Mouse (Mus musculus): Measurements from ENCODE around the gene Dusp13. TPM values are rescaled to one million over a fixed set of nuclear protein-coding genes. Genes with fewer than 3 reads are reported as not detected.

Dusp13 gene
- polyA plus RNA-seq (2015; fragmentation: Nextera tagmentation; extraction: Ambion mirVana), result 0.20 and 1.6 TPM in 2 replicates

- Histone ChIP-seq H3K27me3 (no peaks in the 10 kb centered on the region), H3K27ac (peak within 1 kb of the TSS; percentile 88), H3K4me3 (peak within 1 kb of the TSS; percentile 88), H3K9ac (peak within 1 kb of the TSS; percentile 89), H3K4me1 (0 out of 2 replicates have a peak, but pooled peaks cover 20% of the 10 kb centered on the region), H3K36me3 (no peaks in the 10 kb centered on the region), H3K4me2 (peak within 1 kb of the TSS; percentile 75), H3K9me3 (no peaks in the 10 kb centered on the region)
- WGBS, result under 1% methylated on average over 26 of the region's 26 CpGs
- ATAC-seq (ENCODE audit: insufficient number of reproducible peaks, low FRiP score, low TSS enrichment, low read depth), result peak; percentile 57
These were observed at the start of gene Dusp13 for GRCm38 (mm10) chr14:21750881-21751542. Dusp13 (minus strand) TSS chr14:21751181.

- no peak for ATAC-seq (ENCODE audit: insufficient number of reproducible peaks, low FRiP score, low TSS enrichment, low read depth)
- Histone ChIP-seq H3K36me3 (0 out of 2 replicates have a peak, but pooled peaks cover 10% of the 10 kb centered on the region), H3K4me1 (no peaks in the 10 kb centered on the region), H3K27ac (no peak overlapping the region), H3K9ac (no peak overlapping the region), H3K4me3 (no peak overlapping the region), H3K4me2 (no peak overlapping the region), H3K27me3 (no peaks in the 10 kb centered on the region), H3K9me3 (no peaks in the 10 kb centered on the region)
- WGBS, result 92% methylated on average over 4 of the region's 4 CpGs
These were observed 49.7 kb upstream of the Dusp13 start for GRCm38 (mm10) chr14:21800641-21801040.

GRCm38 (mm10) chr14:21792250-21792649 lies 41.3 kb upstream of the Dusp13 start:
- peaks cover 5% of the 10 kb centered on the region for H3K4me1 ChIP-seq
- H3K27me3 ChIP-seq, result no peaks in the 10 kb centered on the region
- ATAC-seq (ENCODE audit: insufficient number of reproducible peaks, low FRiP score, low TSS enrichment, low read depth), result no peak
- H3K9me3 ChIP-seq, result no peaks in the 10 kb centered on the region
- no peak overlapping the region for H3K4me3 ChIP-seq
- H3K27ac ChIP-seq, result no peak overlapping the region
- 92% methylated on average over 6 of the region's 6 CpGs for WGBS
- H3K36me3 ChIP-seq, result peaks cover 33% of the 10 kb centered on the region; the same call in 1 of the 2 replicates
- no peak overlapping the region for H3K4me2 ChIP-seq
- no peak overlapping the region for H3K9ac ChIP-seq

- peaks cover 34% of the 10 kb centered on the region; the same call in 1 of the 2 replicates for H3K36me3 ChIP-seq
- ATAC-seq (ENCODE audit: insufficient number of reproducible peaks, low FRiP score, low TSS enrichment, low read depth), result no peak
- no peak overlapping the region for H3K9ac ChIP-seq
- H3K4me2 ChIP-seq, result no peak overlapping the region
- H3K4me3 ChIP-seq, result no peak overlapping the region
- H3K9me3 ChIP-seq, result no peaks in the 10 kb centered on the region
- H3K27me3 ChIP-seq, result no peaks in the 10 kb centered on the region
- peaks cover 5% of the 10 kb centered on the region for H3K4me1 ChIP-seq
- WGBS, result 86% methylated on average over 4 of the region's 4 CpGs
- no peak overlapping the region for H3K27ac ChIP-seq
These were observed 40.7 kb upstream of the Dusp13 start for GRCm38 (mm10) chr14:21791722-21792121.

- ATAC-seq (ENCODE audit: insufficient number of reproducible peaks, low FRiP score, low TSS enrichment, low read depth), result no peak
- Histone ChIP-seq H3K36me3 (peaks cover 41% of the 10 kb centered on the region; the same call in 1 of the 2 replicates), H3K27me3 (no peaks in the 10 kb centered on the region), H3K4me3 (no peak overlapping the region), H3K27ac (no peak overlapping the region), H3K4me2 (no peak overlapping the region), H3K9me3 (no peaks in the 10 kb centered on the region), H3K4me1 (peaks cover 5% of the 10 kb centered on the region), H3K9ac (no peak overlapping the region)
- 80% methylated on average over 9 of the region's 9 CpGs for WGBS
These were observed 39.7 kb upstream of the Dusp13 start for GRCm38 (mm10) chr14:21790585-21791251.

GRCm38 (mm10) chr14:21788121-21788520 lies 37.1 kb upstream of the Dusp13 start:
- 94% methylated on average over 5 of the region's 5 CpGs for WGBS
- Histone ChIP-seq H3K27me3 (no peaks in the 10 kb centered on the region), H3K36me3 (peaks cover 48% of the 10 kb centered on the region), H3K4me1 (no peaks in the 10 kb centered on the region), H3K27ac (no peak overlapping the region), H3K9ac (no peak overlapping the region), H3K4me3 (no peak overlapping the region), H3K9me3 (no peaks in the 10 kb centered on the region), H3K4me2 (no peak overlapping the region)
- no peak for ATAC-seq (ENCODE audit: insufficient number of reproducible peaks, low FRiP score, low TSS enrichment, low read depth)

GRCm38 (mm10) chr14:21787374-21787773 lies 36.4 kb upstream of the Dusp13 start:
- no peak overlapping the region for H3K4me3 ChIP-seq
- H3K27me3 ChIP-seq, result no peaks in the 10 kb centered on the region
- ATAC-seq (ENCODE audit: insufficient number of reproducible peaks, low FRiP score, low TSS enrichment, low read depth), result no peak
- 83% methylated on average over 3 of the region's 3 CpGs for WGBS
- no peak overlapping the region for H3K4me2 ChIP-seq
- peaks cover 43% of the 10 kb centered on the region for H3K36me3 ChIP-seq
- H3K9ac ChIP-seq, result no peak overlapping the region
- no peaks in the 10 kb centered on the region for H3K4me1 ChIP-seq
- H3K9me3 ChIP-seq, result no peaks in the 10 kb centered on the region
- no peak overlapping the region for H3K27ac ChIP-seq

- no peaks in the 10 kb centered on the region for H3K4me1 ChIP-seq
These were observed 35.5 kb upstream of the Dusp13 start for GRCm38 (mm10) chr14:21786500-21786899.

GRCm38 (mm10) chr14:21776201-21776600 lies 25.2 kb upstream of the Dusp13 start:
- ATAC-seq (ENCODE audit: insufficient number of reproducible peaks, low FRiP score, low TSS enrichment, low read depth), result no peak
- no peaks in the 10 kb centered on the region for H3K27me3 ChIP-seq
- H3K4me2 ChIP-seq, result no peak overlapping the region
- WGBS, result 92% methylated on average over 4 of the region's 4 CpGs
- peaks cover 38% of the 10 kb centered on the region for H3K36me3 ChIP-seq
- H3K4me1 ChIP-seq, result no peaks in the 10 kb centered on the region
- no peak overlapping the region for H3K9ac ChIP-seq
- no peak overlapping the region for H3K4me3 ChIP-seq
- H3K9me3 ChIP-seq, result no peaks in the 10 kb centered on the region
- no peak overlapping the region for H3K27ac ChIP-seq

More at GRCm38 (mm10) chr14:21786500-21786899, 35.5 kb upstream of the Dusp13 start:
- no peak overlapping the region for H3K4me3 ChIP-seq
- no peak for ATAC-seq (ENCODE audit: insufficient number of reproducible peaks, low FRiP score, low TSS enrichment, low read depth)
- no peaks in the 10 kb centered on the region for H3K27me3 ChIP-seq
- WGBS, result 94% methylated on average over 4 of the region's 4 CpGs
- H3K36me3 ChIP-seq, result peaks cover 40% of the 10 kb centered on the region
- H3K27ac ChIP-seq, result no peak overlapping the region
- no peak overlapping the region for H3K9ac ChIP-seq
- no peaks in the 10 kb centered on the region for H3K9me3 ChIP-seq
- no peak overlapping the region for H3K4me2 ChIP-seq

GRCm38 (mm10) chr14:21773946-21774345 lies 23.0 kb upstream of the Dusp13 start:
- H3K27ac ChIP-seq, result no peak overlapping the region
- 65% methylated on average over 2 of the region's 2 CpGs for WGBS
- 0 out of 2 replicates have a peak, but pooled peaks cover 4% of the 10 kb centered on the region for H3K4me1 ChIP-seq
- no peak overlapping the region for H3K9ac ChIP-seq
- no peak overlapping the region for H3K4me2 ChIP-seq
- no peak for ATAC-seq (ENCODE audit: insufficient number of reproducible peaks, low FRiP score, low TSS enrichment, low read depth)
- H3K36me3 ChIP-seq, result peaks cover 19% of the 10 kb centered on the region
- H3K9me3 ChIP-seq, result no peaks in the 10 kb centered on the region
- no peak overlapping the region for H3K4me3 ChIP-seq
- H3K27me3 ChIP-seq, result no peaks in the 10 kb centered on the region

GRCm38 (mm10) chr14:21772506-21773281 lies 21.7 kb upstream of the Dusp13 start:
- no peak overlapping the region for H3K27ac ChIP-seq
- H3K9me3 ChIP-seq, result no peaks in the 10 kb centered on the region
- no peaks in the 10 kb centered on the region for H3K27me3 ChIP-seq
- no peak overlapping the region for H3K4me2 ChIP-seq
- no peak overlapping the region for H3K4me3 ChIP-seq
- no peak overlapping the region for H3K9ac ChIP-seq
- 60% methylated on average over 11 of the region's 11 CpGs for WGBS
- ATAC-seq (ENCODE audit: insufficient number of reproducible peaks, low FRiP score, low TSS enrichment, low read depth), result no peak
- H3K36me3 ChIP-seq, result peaks cover 15% of the 10 kb centered on the region
- H3K4me1 ChIP-seq, result 0 out of 2 replicates have a peak, but pooled peaks cover 11% of the 10 kb centered on the region

Measured in limb, embryonic 15.5 days (tissue).